Mouse (Mus musculus) cerebellum, postnatal 25 days (tissue): Measurements from ENCODE around the gene Olfr1082.
"Not testable (repeated sequence)": the region's sequence is repeated elsewhere in the genome, so short reads cannot be mapped to it uniquely, and the experiment has no call there.

Experiments
- DNase-seq, 2 experiments: peaks; one replicate each; pipeline ENCODE4 v3.0.0; 2021; ENCODE audit warnings: mixed read lengths in 2 of 2

Olfr1082 gene

GRCm38 (mm10) chr2:86598866-86599265 is at the start of gene Olfr1082:
Gene Olfr1082 (minus strand): TSS chr2:86598966.
- not testable (repeated sequence) for DNase-seq

- DNase-seq: not testable (repeated sequence)
These were observed 40.9 kb upstream of the Olfr1082 start, which contains the start of gene Olfr1084 for GRCm38 (mm10) chr2:86639625-86640024. Gene Olfr1084 (minus strand): TSS chr2:86639725.

- not testable (repeated sequence) for DNase-seq
These were observed 40.6 kb downstream of the Olfr1082 start, which contains the start of gene Olfr1080 for GRCm38 (mm10) chr2:86558135-86558534. Gene Olfr1080 (minus strand): TSS chr2:86558235.
